ENCODE assay signal across 8 mouse cellular contexts in the genomic region with DNA sequence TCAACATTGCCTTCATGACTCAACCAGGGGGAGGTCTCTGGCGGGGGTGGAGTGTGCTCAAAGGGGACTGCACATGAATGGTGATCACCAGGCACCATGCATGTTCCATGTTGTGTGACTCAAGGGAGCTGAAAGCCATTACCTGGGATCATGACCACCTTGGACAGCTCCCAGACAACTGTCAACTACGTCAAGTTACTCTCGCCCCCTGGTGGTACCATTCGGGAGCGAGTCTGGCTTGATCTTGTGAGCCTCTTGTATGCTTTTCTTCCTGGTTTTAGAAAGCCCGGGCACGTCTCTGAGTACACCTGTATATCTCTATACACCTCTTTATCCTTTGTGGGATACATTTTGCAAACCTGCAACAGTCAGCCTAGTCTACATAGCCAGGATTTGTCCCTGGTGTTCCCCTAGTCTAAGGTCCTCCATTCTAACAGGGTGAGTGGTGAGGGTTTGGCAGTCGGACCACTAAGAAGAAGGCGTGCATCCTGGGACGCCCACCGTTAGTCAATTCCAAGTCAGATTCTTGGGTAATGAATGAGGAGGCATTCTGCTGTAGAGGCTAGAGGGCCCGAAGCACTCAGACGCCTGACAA. TPM values are rescaled to one million over a fixed set of nuclear protein-coding genes. Genes with fewer than 3 reads are reported as not detected.
DNase-seq lines count a peak whose midpoint lies in the region; ATAC-seq and TF ChIP-seq lines count a peak whose summit lies in the region.

No protein-coding gene starts in this region.

- peaks cover 10% of the 10 kb centered on the region; the same call in 1 of the 2 replicates for H3K36me3 ChIP-seq in hindbrain, postnatal 0 days (ENCODE audit: insufficient read depth, low read length)

- no peaks in the 10 kb centered on the region for H3K9me3 ChIP-seq in hindbrain, postnatal 0 days (ENCODE audit: low read length)

- H3K27ac ChIP-seq in hindbrain, postnatal 0 days = peak overlapping the region; percentile 91

- peak; percentile 97 for DNase-seq in R1 (ENCODE audit: low read depth, low spot score)
- peak; percentile 80 for DNase-seq in cerebellum, adult 9-11 months
- peak; percentile 63 to 70 for DNase-seq in frontal cortex, postnatal 25 days (ENCODE audit: low spot score in 2 of 2)
- DNase-seq in hindbrain, postnatal 0 days (ENCODE audit: low spot score) = peak; percentile 93
- DNase-seq in left cerebral cortex, adult 18-20 months (ENCODE audit: low spot score in 2 of 2) = peak; percentile 47 to 60
- DNase-seq in lung, postnatal 4 days = peak; percentile 78 to 87
- peak; percentile 50 for DNase-seq in right cerebral cortex, adult 18-20 months
- DNase-seq in urinary bladder, postnatal 14 days (ENCODE audit: low spot score) = peak; percentile 90

- peak; percentile 61 for ATAC-seq in hindbrain, postnatal 0 days

- 0% methylated on average over 13 of the region's 13 CpGs for WGBS in hindbrain, postnatal 0 days

- H3K4me2 ChIP-seq in hindbrain, postnatal 0 days (ENCODE audit: low read depth, low read length) = peak overlapping the region; percentile 62

- H3K27me3 ChIP-seq in hindbrain, postnatal 0 days (ENCODE audit: insufficient read depth, low read length) = peaks cover 16% of the 10 kb centered on the region; the same call in 1 of the 2 replicates

- peak overlapping the region; percentile 99 for H3K9ac ChIP-seq in hindbrain, postnatal 0 days (replicated peaks; ENCODE audit: low read length)

- H3K4me3 ChIP-seq in hindbrain, postnatal 0 days (ENCODE audit: low read length) = peak overlapping the region; percentile 96

- TF ChIP-seq CTCF in hindbrain, postnatal 0 days (IDR thresholded peaks at IDR 0.05; ENCODE audit: low read depth) = peak; percentile 87

- peaks cover 23% of the 10 kb centered on the region; the same call in 1 of the 2 replicates for H3K4me1 ChIP-seq in hindbrain, postnatal 0 days (ENCODE audit: insufficient read depth, low read length)

RNA-seq across cellular contexts. Expression of gene Npdc1, which starts 3.3 kb away (rescaled TPM):
- 249 and 289 TPM in 2 replicates for total RNA-seq in hindbrain, postnatal 0 days (2014; rRNA removed)
- 416 and 422 TPM in 2 replicates for polyA plus RNA-seq in hindbrain, postnatal 0 days (2015; fragmentation: Nextera tagmentation; extraction: Ambion mirVana)
- 100 to 1,000 TPM; 328 to 341 TPM for total RNA-seq in left cerebral cortex, adult 18-20 months (2021)

RNA-seq across cellular contexts. Expression of gene Entpd2, which starts 6.8 kb away (rescaled TPM):
- total RNA-seq in hindbrain, postnatal 0 days (2014; rRNA removed) = 8.4 and 12.9 TPM in 2 replicates
- polyA plus RNA-seq in hindbrain, postnatal 0 days (2015; fragmentation: Nextera tagmentation; extraction: Ambion mirVana) = 10.8 and 12.3 TPM in 2 replicates
- 10 to 100 TPM; 13.6 to 13.8 TPM for total RNA-seq in left cerebral cortex, adult 18-20 months (2021)

RNA-seq across cellular contexts. Expression of gene Fut7, which starts 20.6 kb away (rescaled TPM):
- 1.0 TPM in 1 of 2 replicates, not detected in the other for total RNA-seq in hindbrain, postnatal 0 days (2014; rRNA removed)
- polyA plus RNA-seq in hindbrain, postnatal 0 days (2015; fragmentation: Nextera tagmentation; extraction: Ambion mirVana) = 0.18 and 0.20 TPM in 2 replicates
- under 1 TPM; 0.21 to 0.56 TPM for total RNA-seq in left cerebral cortex, adult 18-20 months (2021)

RNA-seq across cellular contexts. Expression of gene Abca2, which starts 26.0 kb away (rescaled TPM):
- 84.6 and 94.9 TPM in 2 replicates for total RNA-seq in hindbrain, postnatal 0 days (2014; rRNA removed)
- 10.7 and 12.5 TPM in 2 replicates for polyA plus RNA-seq in hindbrain, postnatal 0 days (2015; fragmentation: Nextera tagmentation; extraction: Ambion mirVana)
- total RNA-seq in left cerebral cortex, adult 18-20 months (2021) = 100 to 1,000 TPM; 155 to 165 TPM

RNA-seq across cellular contexts. Expression of gene Sapcd2, which starts 30.4 kb away (rescaled TPM):
- 38.1 and 40.2 TPM in 2 replicates for total RNA-seq in hindbrain, postnatal 0 days (2014; rRNA removed)
- polyA plus RNA-seq in hindbrain, postnatal 0 days (2015; fragmentation: Nextera tagmentation; extraction: Ambion mirVana) = 20.2 and 22.0 TPM in 2 replicates
- total RNA-seq in left cerebral cortex, adult 18-20 months (2021) = 1 to 10 TPM; 1.4 to 1.8 TPM

Comparison
In these comparisons a context has a peak if more than half of its experiments do, and no peak if none do; other contexts are left out.
1. Peak in every context shown above with its lines: DNase-seq, ATAC-seq, H3K4me3 ChIP-seq and H3K27ac ChIP-seq.